Mouse (Mus musculus) kidney, embryonic 15.5 days (tissue): ENCODE results near the gene Gm21258. TPM values are rescaled to one million over a fixed set of nuclear protein-coding genes. Genes with fewer than 3 reads are reported as not detected.
"Not testable (repeated sequence)": the region's sequence is repeated elsewhere in the genome, so short reads cannot be mapped to it uniquely, and the experiment has no call there.

Experiments used
- ATAC-seq: fragments of 200-750 bp; cut with Nextera tagmentation; replicated peaks from 2 replicates; pipeline ENCODE4 v1.8.0; 2017; ENCODE audit warnings: moderate TSS enrichment; ENCODE audit not compliant: low FRiP score
- H3K27ac ChIP-seq: fragments of 300-500 bp; sonication (generic); 2 replicates; pipeline ENCODE4 v1.5.1; 2015; ENCODE audit warnings: mild to moderate bottlenecking, inconsistent platforms
- H3K27me3 ChIP-seq: fragments of 300-500 bp; sonication (generic); 2 replicates; pipeline ENCODE4 v1.6.1; 2015; ENCODE audit warnings: inconsistent platforms
- H3K36me3 ChIP-seq: fragments of 300-500 bp; sonication (generic); 2 replicates; pipeline ENCODE4 v1.6.1; 2015; ENCODE audit warnings: inconsistent platforms
- H3K4me1 ChIP-seq: fragments of 300-500 bp; sonication (generic); 2 replicates; pipeline ENCODE4 v1.6.1; 2015; ENCODE audit warnings: inconsistent platforms
- H3K4me2 ChIP-seq: fragments of 300-500 bp; sonication (generic); 2 replicates; pipeline ENCODE4 v1.6.1; 2015; ENCODE audit warnings: moderate library complexity, mild to moderate bottlenecking, inconsistent platforms
- H3K4me3 ChIP-seq: fragments of 300-500 bp; sonication (generic); replicated peaks from 2 replicates; pipeline ENCODE4 v1.5.1; 2015; ENCODE audit warnings: mild to moderate bottlenecking, inconsistent platforms
- H3K9ac ChIP-seq: fragments of 300-500 bp; sonication (generic); 2 replicates; pipeline ENCODE4 v1.6.1; 2015; ENCODE audit warnings: mild to moderate bottlenecking, inconsistent platforms
- H3K9me3 ChIP-seq: fragments of 300-500 bp; sonication (generic); replicated peaks from 2 replicates; pipeline ENCODE4 v1.6.1; 2016; ENCODE audit warnings: inconsistent platforms
- WGBS: fragments of 180-500 bp; shearing (Covaris S2); methylation state at CpG from one replicate; pipeline ENCODE4 v1.1.7; 2015; ENCODE audit warnings: mixed read lengths; 5-methylcytosine and 5-hydroxymethylcytosine counted together
- polyA plus RNA-seq: library from polyadenylated mRNA; unstranded; fragments of >200 nt; fragmentation: Nextera tagmentation; extraction: Ambion mirVana; gene quantifications from 2 replicates; pipeline ENCODE4 v1.2.1, GENCODE M21; 2015

The Gm21258 gene
- polyA plus RNA-seq = not detected in 2 replicates

GRCm38 (mm10) chrY:52779740-52780139 lies at the start of gene Gm21258:
Gm21258 (plus strand) TSS chrY:52780040.
- no CpG with 5 or more reads among the region's 6 CpGs for WGBS
- ATAC-seq, H3K4me2 ChIP-seq, H3K4me3 ChIP-seq, H3K9me3 ChIP-seq, H3K4me1 ChIP-seq, H3K9ac ChIP-seq, H3K27ac ChIP-seq, H3K36me3 ChIP-seq, H3K27me3 ChIP-seq: not testable (repeated sequence)
